Mouse (Mus musculus): ENCODE measurements around the gene Rasl10a. TPM values are rescaled to one million over a fixed set of nuclear protein-coding genes. Genes with fewer than 3 reads are reported as not detected.

The Rasl10a gene
- total and polyA plus RNA-seq, 2 experiments from 2014 or later: 2.3 to 5.3 TPM

DNA sequence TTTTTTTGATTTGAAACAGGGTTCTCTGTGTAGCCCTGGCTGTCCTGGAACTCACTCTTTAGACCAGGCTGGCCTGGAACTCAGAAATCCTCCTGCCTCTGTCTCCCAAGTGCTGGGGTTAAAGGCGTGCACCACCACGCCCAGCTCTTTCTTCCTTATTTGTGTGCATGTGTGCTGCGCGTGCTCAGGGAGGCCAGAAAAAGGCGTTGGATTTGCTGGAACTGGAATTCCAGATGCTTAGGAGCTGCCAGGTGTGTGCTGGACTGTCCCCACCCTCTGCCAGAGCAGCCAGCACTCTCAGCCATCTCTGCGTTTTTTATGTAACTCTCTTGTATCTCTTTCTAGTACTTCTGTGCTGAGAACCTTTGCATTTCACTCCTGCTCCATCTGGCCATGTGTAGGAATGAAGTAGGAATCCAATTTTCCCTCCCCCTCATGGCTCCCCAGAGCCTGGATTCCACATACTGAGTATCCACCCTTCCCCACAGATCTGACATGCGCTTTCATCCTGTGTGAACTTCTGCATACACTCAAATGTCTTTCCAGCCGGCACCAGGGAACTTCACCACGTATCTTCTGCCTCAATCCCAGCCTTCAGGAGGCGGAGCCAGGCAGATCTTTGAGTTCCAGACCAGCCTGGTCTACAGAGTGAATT is 5.6 kb upstream of the Rasl10a start:
- DNase-seq (no peak), ATAC-seq (peak; percentile 28; the same call in 1 of the 2 replicates)
- peaks cover 6% of the 10 kb centered on the region; the same call in 1 of the 2 replicates for H3K27me3 ChIP-seq (ENCODE audit: insufficient read depth, low read length)
- H3K9me3 ChIP-seq (ENCODE audit: low read length): no peaks in the 10 kb centered on the region
- TF ChIP-seq CTCF (IDR thresholded peaks at IDR 0.05; ENCODE audit: low read depth): no peak
- H3K9ac ChIP-seq: no peak overlapping the region
- no peak overlapping the region for H3K4me2 ChIP-seq (ENCODE audit: low read depth)
- WGBS: 72% methylated on average over 10 of the region's 10 CpGs
- no peaks in the 10 kb centered on the region for H3K36me3 ChIP-seq (ENCODE audit: insufficient read depth)
- H3K4me3 ChIP-seq (ENCODE audit: low read depth, low read length): no peak overlapping the region
- peaks cover 9% of the 10 kb centered on the region for H3K4me1 ChIP-seq (ENCODE audit: insufficient read depth)
- no peak overlapping the region for H3K27ac ChIP-seq (ENCODE audit: low read depth, low read length)

DNA sequence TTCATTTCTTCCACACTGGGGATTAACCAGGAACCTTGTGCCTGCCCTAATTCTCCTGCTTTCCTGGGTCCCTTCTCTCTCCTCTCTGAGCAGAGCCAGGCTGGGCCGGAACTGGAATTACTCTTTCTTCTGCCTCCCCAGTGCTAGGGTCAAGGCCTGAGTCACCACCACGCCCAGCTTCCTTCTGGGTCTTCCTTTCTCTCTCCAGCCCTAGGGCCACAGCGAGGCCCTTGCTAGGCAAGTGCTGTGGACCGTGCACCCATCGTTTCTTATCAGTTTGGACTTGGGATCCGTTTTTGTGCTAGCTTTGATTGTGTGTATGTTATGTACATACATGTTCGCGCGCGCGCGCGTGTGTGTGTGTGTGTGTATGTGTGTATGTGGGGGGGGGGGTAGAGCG is 3.8 kb upstream of the Rasl10a start:
- ATAC-seq: no peak
- TF ChIP-seq CTCF (IDR thresholded peaks at IDR 0.05; ENCODE audit: low read depth): no peak
- Histone ChIP-seq H3K9me3 (ENCODE audit: low read length) (no peaks in the 10 kb centered on the region), H3K27ac (ENCODE audit: low read depth, low read length) (no peak overlapping the region), H3K36me3 (ENCODE audit: insufficient read depth) (no peaks in the 10 kb centered on the region), H3K4me1 (ENCODE audit: insufficient read depth) (peaks cover 9% of the 10 kb centered on the region), H3K4me2 (ENCODE audit: low read depth) (no peak overlapping the region), H3K9ac (no peak overlapping the region), H3K27me3 (ENCODE audit: insufficient read depth, low read length) (peaks cover 17% of the 10 kb centered on the region), H3K4me3 (ENCODE audit: low read depth, low read length) (no peak overlapping the region)
- no peak for DNase-seq
- 94% methylated on average over 14 of the region's 14 CpGs for WGBS

DNA sequence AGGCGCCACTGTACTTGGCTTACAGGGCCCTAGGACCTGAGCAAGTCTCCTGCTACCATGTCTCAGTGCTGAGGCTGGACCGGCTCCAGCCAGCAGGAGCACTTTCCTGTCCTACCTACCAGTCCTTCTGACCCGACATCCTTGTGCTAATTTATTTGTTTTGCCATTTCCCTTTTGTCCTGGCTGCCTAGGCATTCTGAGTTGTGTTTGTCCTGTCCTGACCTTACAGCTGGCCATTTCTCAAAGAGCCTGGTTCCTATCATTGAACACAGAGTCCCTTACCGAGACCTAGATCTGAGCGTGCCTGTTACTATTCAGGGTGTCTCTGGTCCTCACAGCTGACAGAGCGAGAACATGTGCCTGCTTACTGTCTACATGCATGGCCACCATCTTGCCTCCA is 3.1 kb upstream of the Rasl10a start:
- DNase-seq (no peak), ATAC-seq (no peak)
- no peak overlapping the region for H3K9ac ChIP-seq
- 71% methylated on average over 6 of the region's 6 CpGs for WGBS
- peaks cover 25% of the 10 kb centered on the region for H3K27me3 ChIP-seq (ENCODE audit: insufficient read depth, low read length)
- H3K9me3 ChIP-seq (ENCODE audit: low read length): no peaks in the 10 kb centered on the region
- peaks cover 9% of the 10 kb centered on the region for H3K4me1 ChIP-seq (ENCODE audit: insufficient read depth)
- no peak overlapping the region for H3K4me3 ChIP-seq (ENCODE audit: low read depth, low read length)
- H3K4me2 ChIP-seq (ENCODE audit: low read depth): no peak overlapping the region
- H3K36me3 ChIP-seq (ENCODE audit: insufficient read depth): no peaks in the 10 kb centered on the region
- H3K27ac ChIP-seq (ENCODE audit: low read depth, low read length): no peak overlapping the region
- TF ChIP-seq CTCF (IDR thresholded peaks at IDR 0.05; ENCODE audit: low read depth): no peak

DNA sequence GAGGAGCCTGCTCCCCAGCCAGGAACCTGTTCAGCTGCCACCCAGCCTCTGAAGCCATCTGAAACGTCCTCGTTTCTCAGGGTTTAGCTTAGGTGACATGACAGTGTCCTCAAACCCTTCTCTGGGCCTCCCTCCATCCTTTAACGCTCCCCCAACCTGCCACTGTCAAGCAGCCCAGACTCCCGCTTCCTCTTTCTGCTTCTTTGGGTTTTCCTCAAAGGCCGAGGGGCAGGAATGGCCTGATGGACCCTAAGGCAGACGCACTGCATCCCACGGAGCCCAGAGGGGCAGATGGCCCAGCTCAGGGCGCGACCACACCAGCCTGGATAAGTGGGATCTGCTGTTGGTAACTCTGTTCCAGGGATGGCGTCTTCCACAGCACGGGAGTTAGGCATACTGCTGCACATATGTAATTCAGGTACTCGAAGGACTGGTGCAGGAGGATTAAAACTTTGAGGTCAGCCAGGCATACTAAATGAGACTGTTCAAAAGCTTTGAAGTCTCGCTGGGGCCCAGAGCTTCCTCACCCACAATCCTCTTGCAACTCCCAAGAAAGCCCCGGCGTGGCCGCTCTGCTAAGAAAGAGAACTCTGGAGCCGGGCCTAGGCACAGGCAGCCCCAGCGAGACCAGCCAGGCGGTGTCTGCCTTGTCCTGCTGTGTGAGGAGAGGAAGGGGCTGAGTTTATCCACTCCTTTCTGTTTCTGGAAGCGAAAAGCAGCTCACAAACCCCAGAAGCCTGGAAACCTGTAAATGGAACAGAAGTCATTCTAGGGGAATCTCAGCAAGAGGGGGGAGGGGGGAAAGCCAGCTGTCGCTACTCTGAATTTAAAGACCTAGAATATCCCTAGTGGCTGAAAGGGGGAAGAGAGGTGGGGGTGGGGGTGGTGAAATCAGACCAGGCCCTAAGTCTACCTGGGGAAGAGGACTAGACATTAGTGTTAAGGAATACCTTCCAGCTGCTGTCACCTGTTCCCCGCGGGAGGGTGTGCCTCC is 1.7 kb upstream of the Rasl10a start:
- WGBS: 31% methylated on average over 23 of the region's 23 CpGs
- ATAC-seq: peak; percentile 30

DNA sequence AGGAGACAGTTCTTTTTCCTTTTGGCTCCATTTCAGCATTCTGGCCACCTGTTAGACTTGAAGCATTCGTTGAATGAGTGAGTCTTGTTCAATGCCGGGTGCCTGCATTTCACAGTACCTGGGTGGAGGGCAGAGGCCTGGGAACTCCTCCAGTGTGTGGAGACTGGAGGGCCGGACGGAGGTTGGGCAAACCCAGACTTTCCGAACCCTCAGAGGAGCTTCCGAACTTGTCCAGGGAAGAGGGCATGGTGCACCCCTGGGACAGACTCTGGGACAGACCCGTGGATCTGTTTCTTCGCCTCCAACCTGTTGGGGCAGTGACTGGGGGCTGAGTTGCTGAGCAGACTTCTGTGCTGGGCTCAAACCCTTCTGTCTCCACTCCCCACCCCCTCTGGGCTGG is 864 bp upstream of the Rasl10a start:
- peaks cover 19% of the 10 kb centered on the region for H3K4me1 ChIP-seq (ENCODE audit: insufficient read depth)
- no peak overlapping the region for H3K27ac ChIP-seq (ENCODE audit: low read depth, low read length)
- H3K36me3 ChIP-seq (ENCODE audit: insufficient read depth): peaks cover 8% of the 10 kb centered on the region; the same call in 1 of the 2 replicates
- TF ChIP-seq CTCF (IDR thresholded peaks at IDR 0.05; ENCODE audit: low read depth): no peak
- no peak overlapping the region for H3K9ac ChIP-seq
- 51% methylated on average over 8 of the region's 8 CpGs for WGBS
- ATAC-seq (no peak), DNase-seq (no peak)
- no peaks in the 10 kb centered on the region for H3K9me3 ChIP-seq (ENCODE audit: low read length)
- peaks cover 44% of the 10 kb centered on the region for H3K27me3 ChIP-seq (ENCODE audit: insufficient read depth, low read length)
- no peak overlapping the region for H3K4me3 ChIP-seq (ENCODE audit: low read depth, low read length)
- no peak overlapping the region for H3K4me2 ChIP-seq (ENCODE audit: low read depth)

More for the DNA sequence above, 1.7 kb upstream of the Rasl10a start:
- H3K27me3 ChIP-seq (ENCODE audit: insufficient read depth, low read length): peaks cover 38% of the 10 kb centered on the region
- TF ChIP-seq CTCF (IDR thresholded peaks at IDR 0.05; ENCODE audit: low read depth): peak; percentile 31; the same call in 1 of the 2 replicates
- peaks cover 8% of the 10 kb centered on the region; the same call in 1 of the 2 replicates for H3K36me3 ChIP-seq (ENCODE audit: insufficient read depth)
- peak; percentile 60 for DNase-seq
- H3K9ac ChIP-seq: no peak overlapping the region
- H3K4me3 ChIP-seq (ENCODE audit: low read depth, low read length): no peak overlapping the region
- H3K9me3 ChIP-seq (ENCODE audit: low read length): no peaks in the 10 kb centered on the region
- no peak overlapping the region for H3K4me2 ChIP-seq (ENCODE audit: low read depth)
- peaks cover 10% of the 10 kb centered on the region for H3K4me1 ChIP-seq (ENCODE audit: insufficient read depth)
- H3K27ac ChIP-seq (ENCODE audit: low read depth, low read length): 0 out of 2 replicates have a peak overlapping the region, but pooled peaks have one; percentile 29

DNA sequence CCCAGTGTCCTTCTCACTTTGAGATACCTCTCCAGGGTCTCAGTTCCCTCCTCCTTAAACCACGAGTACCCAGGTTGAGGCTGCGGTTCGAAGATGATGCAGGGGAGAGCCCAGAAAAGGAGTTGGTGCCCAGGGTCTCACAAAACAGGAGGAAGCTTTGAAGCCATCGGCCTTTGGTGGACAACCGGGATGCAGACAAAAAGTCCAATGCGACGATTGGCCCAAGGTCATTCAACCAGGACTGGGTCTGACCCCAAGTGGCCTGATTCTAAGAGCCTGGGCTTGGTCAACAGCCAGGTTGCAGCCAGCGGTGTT is 430 bp upstream of the Rasl10a start:
- Histone ChIP-seq H3K4me1 (ENCODE audit: insufficient read depth) (peaks cover 23% of the 10 kb centered on the region), H3K4me2 (ENCODE audit: low read depth) (peak overlapping the region; percentile 87), H3K27me3 (ENCODE audit: insufficient read depth, low read length) (peaks cover 48% of the 10 kb centered on the region), H3K4me3 (ENCODE audit: low read depth, low read length) (peak overlapping the region; percentile 47), H3K27ac (ENCODE audit: low read depth, low read length) (no peak overlapping the region), H3K9ac (peak overlapping the region; percentile 60; the same call in 1 of the 2 replicates), H3K9me3 (ENCODE audit: low read length) (no peaks in the 10 kb centered on the region), H3K36me3 (ENCODE audit: insufficient read depth) (peaks cover 8% of the 10 kb centered on the region; the same call in 1 of the 2 replicates)
- 18% methylated on average over 8 of the region's 8 CpGs for WGBS
- ATAC-seq: no peak
- no peak for TF ChIP-seq CTCF (IDR thresholded peaks at IDR 0.05; ENCODE audit: low read depth)
- DNase-seq: no peak
